Mouse (Mus musculus) cerebellum, adult 2 months (tissue): ENCODE results near the gene Hlf.

Experiments used
- CTCF ChIP-seq: fragments of 200-500 bp; IDR thresholded peaks from 2 replicates; pipeline ENCODE4 v1.5.1; 2011; ENCODE audit warnings: low read depth, mild to moderate bottlenecking, control low read depth, low read length, moderate library complexity, borderline replicate concordance; ENCODE audit not compliant: insufficient read depth
- POLR2A ChIP-seq: fragments of 200-500 bp; IDR thresholded peaks from 2 replicates; pipeline ENCODE4 v1.6.1; 2011; ENCODE audit warnings: low read length, control low read depth, borderline replicate concordance; ENCODE audit not compliant: insufficient read depth

DNA sequence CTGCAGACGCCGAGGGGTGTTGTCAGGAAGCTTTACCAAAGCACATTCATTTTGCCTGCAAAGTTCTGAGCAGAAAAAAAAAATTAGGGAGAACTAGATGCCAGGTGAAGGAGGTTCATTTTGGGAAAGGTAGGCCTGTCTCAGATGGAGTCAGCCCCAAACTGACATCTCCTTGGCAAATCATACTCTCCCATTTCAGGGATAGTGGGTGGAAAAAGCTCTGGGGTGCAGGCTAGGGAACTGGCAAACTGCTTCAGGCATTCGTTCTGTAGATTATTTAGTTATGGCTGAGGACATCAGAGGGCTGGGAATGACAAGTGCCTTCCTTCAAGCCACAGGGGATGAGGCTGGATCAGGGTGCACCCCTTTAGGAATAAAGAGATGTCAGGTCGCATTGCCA lies 58.0 kb downstream of the Hlf start:
- TF ChIP-seq CTCF (no peak), POLR2A (no peak)
